Mouse (Mus musculus): Measurements from ENCODE around the gene Smarca2.

DNA sequence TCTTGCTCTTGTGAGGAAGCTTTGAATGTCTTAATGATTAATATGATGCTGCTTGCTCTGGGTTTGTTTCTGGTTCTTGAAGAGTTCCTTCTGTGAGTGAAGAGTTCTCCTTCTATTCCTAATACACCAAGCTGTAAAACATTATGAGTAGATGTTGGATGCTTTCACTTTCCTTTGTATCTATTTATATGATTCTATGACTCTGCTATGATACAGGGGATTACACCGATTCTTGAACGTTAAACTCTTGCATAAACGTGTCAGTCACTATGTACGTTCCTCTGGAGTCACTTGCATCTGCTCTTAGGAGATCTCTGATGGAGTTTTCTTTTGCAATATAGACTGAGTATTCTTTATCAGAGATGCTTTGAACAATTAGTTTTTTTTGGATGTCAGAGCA is 199.6 kb downstream of the Smarca2 start:
- TF ChIP-seq TAL1 (conservative IDR thresholded peaks at IDR 0.05; ENCODE audit: low read depth, low read length), result no peak
- no peak for TF ChIP-seq CTCF (IDR thresholded peaks at IDR 0.05; ENCODE audit: low read depth, low read length)

Data from G1E (cell line).